In genomic region chr10:117078284-117078683, GRCm38 (mm10) we compare ENCODE assay signal across 10 mouse cellular contexts. TPM values are rescaled to one million over a fixed set of nuclear protein-coding genes. Genes with fewer than 3 reads are reported as not detected.
DNase-seq lines count a peak whose midpoint lies in the region; ATAC-seq and TF ChIP-seq lines count a peak whose summit lies in the region.
"Had no signal": no experiment of that assay in that cellular context is flagged by ENCODE, and none has a peak within 500 bp of the region (broad histone marks: within the 10 kb centered on the region; RNA-seq: fewer than 3 reads in every experiment).

No protein-coding gene starts in this region.

- no peaks in the 10 kb centered on the region for H3K27me3 ChIP-seq in heart, embryonic 12.5 days (replicated peaks)
- no peaks in the 10 kb centered on the region for H3K27me3 ChIP-seq in CH12.LX (replicated peaks)
- H3K27me3 ChIP-seq in kidney, embryonic 16.5 days (ENCODE audit: insufficient read depth, low read length), result no peaks in the 10 kb centered on the region
- H3K27me3 ChIP-seq: embryonic facial prominence, embryonic 13.5 days; neural tube, embryonic 12.5 days had no signal

- no peaks in the 10 kb centered on the region for H3K9me3 ChIP-seq in heart, embryonic 12.5 days (replicated peaks)
- H3K9me3 ChIP-seq in CH12.LX (replicated peaks; ENCODE audit: low read length), result no peaks in the 10 kb centered on the region
- no peaks in the 10 kb centered on the region for H3K9me3 ChIP-seq in kidney, embryonic 16.5 days (ENCODE audit: low read length)
- H3K9me3 ChIP-seq: embryonic facial prominence, embryonic 13.5 days; neural tube, embryonic 12.5 days had no signal

- no peak overlapping the region for H3K4me2 ChIP-seq in heart, embryonic 12.5 days
- H3K4me2 ChIP-seq in CH12.LX (ENCODE audit: insufficient read depth, low read depth, poor library complexity, severe bottlenecking), result no peak overlapping the region
- H3K4me2 ChIP-seq in kidney, embryonic 16.5 days (replicated peaks; ENCODE audit: low read depth, low read length), result no peak overlapping the region
- H3K4me2 ChIP-seq: embryonic facial prominence, embryonic 13.5 days; neural tube, embryonic 12.5 days had no signal

- in situ Hi-C loops in CH12.LX (cut with MboI; ENCODE audit: low pct_ligation_motif_present, low pct_unique_long_range_greater_than_20kb, low sequenced_read_pairs), result no loop called here

- peak; percentile 49 to 75 for TF ChIP-seq CTCF in CH12.LX (conservative IDR thresholded peaks at IDR 0.05 in 1 of 2, IDR thresholded peaks at IDR 0.05 in 1 of 2; ENCODE audit: low read depth in 2 of 2, low read length in 2 of 2)
- TF ChIP-seq CTCF in bone marrow, adult 2 months (IDR thresholded peaks at IDR 0.05; ENCODE audit: control insufficient read depth, insufficient read depth, low read length), result peak; percentile 81

- no peak overlapping the region for H3K27ac ChIP-seq in heart, embryonic 12.5 days (ENCODE audit: poor library complexity, severe bottlenecking)
- H3K27ac ChIP-seq in CH12.LX (ENCODE audit: insufficient read depth, low read depth), result no peak overlapping the region
- 0 out of 2 replicates have a peak overlapping the region, but pooled peaks have one; percentile 8 for H3K27ac ChIP-seq in bone marrow, adult 2 months (ENCODE audit: control insufficient read depth, insufficient read depth, low read depth, low read length, poor library complexity)
- H3K27ac ChIP-seq in kidney, embryonic 16.5 days (ENCODE audit: low read length), result no peak overlapping the region
- H3K27ac ChIP-seq: embryonic facial prominence, embryonic 13.5 days; neural tube, embryonic 12.5 days had no signal

- TF ChIP-seq RAD21 in CH12.LX (IDR thresholded peaks at IDR 0.05; ENCODE audit: low read depth, low read length), result peak; percentile 28

- H3K79me2 ChIP-seq in CH12.LX (replicated peaks; ENCODE audit: control insufficient read depth, extremely low read depth, insufficient read depth, poor library complexity, severe bottlenecking), result no peaks in the 10 kb centered on the region

- no peak overlapping the region for H3K9ac ChIP-seq in heart, embryonic 12.5 days
- H3K9ac ChIP-seq in CH12.LX (ENCODE audit: insufficient read depth, low read depth), result no peak overlapping the region
- no peak overlapping the region for H3K9ac ChIP-seq in kidney, embryonic 16.5 days (replicated peaks; ENCODE audit: low read length)
- H3K9ac ChIP-seq: embryonic facial prominence, embryonic 13.5 days; neural tube, embryonic 12.5 days had no signal

- peaks cover 67% of the 10 kb centered on the region for H3K36me3 ChIP-seq in heart, embryonic 12.5 days
- H3K36me3 ChIP-seq in CH12.LX (replicated peaks in 1 of 2; ENCODE audit: control insufficient read depth in 1 of 2, insufficient read depth in 1 of 2, low read length in 1 of 2), result peaks cover 46 to 66% of the 10 kb centered on the region in 2 experiments
- H3K36me3 ChIP-seq in kidney, embryonic 16.5 days (ENCODE audit: insufficient read depth, low read length), result peaks cover 52% of the 10 kb centered on the region

- dilution Hi-C loops in CH12.LX (cut with MboI; ENCODE audit: extremely low pct_ligation_motif_present, extremely low pct_unique_long_range_greater_than_20kb, low sequenced_read_pairs), result no loop called here

- 74% methylated on average over 6 of the region's 6 CpGs for WGBS in heart, embryonic 12.5 days
- WGBS in bone marrow, adult 2 months, result 60% methylated on average over 6 of the region's 6 CpGs
- WGBS in kidney, embryonic 16.5 days, result 70% methylated on average over 6 of the region's 6 CpGs

- no peak overlapping the region for H3K4me3 ChIP-seq in heart, embryonic 12.5 days
- no peak overlapping the region for H3K4me3 ChIP-seq in CH12.LX (replicated peaks in 1 of 3; ENCODE audit: low read depth in 2 of 3, low read length in 2 of 3, poor library complexity in 1 of 3)
- H3K4me3 ChIP-seq in bone marrow, adult 2 months (replicated peaks; ENCODE audit: control insufficient read depth, low read depth, low read length), result no peak overlapping the region
- no peak overlapping the region for H3K4me3 ChIP-seq in kidney, embryonic 16.5 days (ENCODE audit: low read length)
- H3K4me3 ChIP-seq: embryonic facial prominence, embryonic 13.5 days; neural tube, embryonic 12.5 days had no signal

- no peak for TF ChIP-seq POLR2A in CH12.LX (IDR thresholded peaks at IDR 0.05; ENCODE audit: low read depth, low read length)
- no peak for TF ChIP-seq POLR2A in bone marrow, adult 2 months (IDR thresholded peaks at IDR 0.05; ENCODE audit: borderline replicate concordance, control insufficient read depth, low read depth, low read length)

- no peak for DNase-seq in heart, adult 8-10 months (ENCODE audit: low spot score)
- DNase-seq in CH12.LX (ENCODE audit: extremely low read depth), result peak; percentile 68
- DNase-seq in right cerebral cortex, postnatal 14 days, result no peak
- DNase-seq in yolk sac, embryonic 10.5 days (ENCODE audit: low spot score), result no peak

- TF ChIP-seq EP300 in CH12.LX (IDR thresholded peaks at IDR 0.05; ENCODE audit: low read length), result no peak

- ATAC-seq in heart, embryonic 12.5 days (ENCODE audit: insufficient number of reproducible peaks, low FRiP score), result 0 out of 2 replicates have a peak, but pooled peaks have one; percentile 60
- ATAC-seq in kidney, embryonic 16.5 days (ENCODE audit: low FRiP score, low TSS enrichment), result peak; percentile 54; the same call in 1 of the 2 replicates
- ATAC-seq in megakaryocyte progenitor cell, adult 5-6 weeks (replicated peaks; ENCODE audit: poor library complexity), result peak; percentile 100

- H3K4me1 ChIP-seq in heart, embryonic 12.5 days (replicated peaks), result peaks cover 15% of the 10 kb centered on the region
- H3K4me1 ChIP-seq in CH12.LX (ENCODE audit: control insufficient read depth in 1 of 2, insufficient read depth in 2 of 2), result peaks cover 3 to 16% of the 10 kb centered on the region in 2 experiments
- H3K4me1 ChIP-seq in bone marrow, adult 2 months (ENCODE audit: control insufficient read depth, insufficient read depth, low read length), result no peaks in the 10 kb centered on the region; the same call in none of the 2 replicates
- H3K4me1 ChIP-seq in kidney, embryonic 16.5 days (ENCODE audit: insufficient read depth, low read length), result no peaks in the 10 kb centered on the region
- H3K4me1 ChIP-seq: embryonic facial prominence, embryonic 13.5 days; neural tube, embryonic 12.5 days had no signal

TF ChIP-seq in CH12.LX, 34 proteins besides CTCF, POLR2A, EP300 and RAD21:
- TF ChIP-seq ETS1 (conservative IDR thresholded peaks at IDR 0.05; ENCODE audit: low read depth, low read length), result no peak
- no peak for TF ChIP-seq NRF1 (IDR thresholded peaks at IDR 0.05; ENCODE audit: low read depth, low read length)
- TF ChIP-seq ZKSCAN1 (IDR thresholded peaks at IDR 0.05; ENCODE audit: borderline replicate concordance, low read depth, low read length), result no peak
- peak; percentile 58; the same call in 1 of the 2 replicates for TF ChIP-seq MAX (IDR thresholded peaks at IDR 0.05; ENCODE audit: low read length)
- TF ChIP-seq PAX5 (IDR thresholded peaks at IDR 0.05; ENCODE audit: low read length), result no peak
- peak; percentile 78 for TF ChIP-seq MXI1 (IDR thresholded peaks at IDR 0.05; ENCODE audit: low read depth, low read length)
- TF ChIP-seq ZC3H11A (IDR thresholded peaks at IDR 0.05; ENCODE audit: low read depth, low read length), result no peak
- no peak for TF ChIP-seq GABPA (IDR thresholded peaks at IDR 0.05; ENCODE audit: insufficient replicate concordance, low read depth, low read length)
- TF ChIP-seq SIN3A (IDR thresholded peaks at IDR 0.05; ENCODE audit: low read length), result peak; percentile 45; the same call in 1 of the 2 replicates
- TF ChIP-seq MYC (IDR thresholded peaks at IDR 0.05; ENCODE audit: low read depth, low read length), result peak; percentile 91
- peak; percentile 36 for TF ChIP-seq SMC3 (IDR thresholded peaks at IDR 0.05; ENCODE audit: low read depth, low read length)

RNA-seq across cellular contexts. Expression of gene Cct2, which starts 14.7 kb away (rescaled TPM):
- 171 and 182 TPM in 2 replicates for polyA plus RNA-seq in heart, embryonic 12.5 days (2016; fragmentation: Nextera tagmentation; extraction: Ambion mirVana)
- 100 to 1,000 TPM; 108 to 128 (median 121) TPM for total RNA-seq in heart, adult 8-10 months (2022)
- total RNA-seq in CH12.LX (2012; rRNA removed), result 448 and 469 TPM in 2 replicates
- total RNA-seq in CH12.LX (2014; rRNA removed), result 901 and 1,012 TPM in 2 replicates
- 723 and 889 TPM in 2 replicates for polyA plus RNA-seq in CH12.LX (2012; ENCODE audit: insufficient read length, low read depth)
- 70.5 and 126 TPM in 2 replicates for polyA plus RNA-seq in bone marrow, adult 2 months (2011; ENCODE audit: insufficient read depth, insufficient read length, low replicate concordance, missing spikeins)
- 266 and 271 TPM in 2 replicates for polyA plus RNA-seq in kidney, embryonic 16.5 days (2015; fragmentation: Nextera tagmentation; extraction: Ambion mirVana)
- 627 and 662 TPM in 2 replicates for total RNA-seq in megakaryocyte progenitor cell, adult 5-6 weeks (2015)
- 516 and 565 TPM in 2 replicates for total RNA-seq in megakaryocyte progenitor cell, adult 5-6 weeks (2017)

RNA-seq across cellular contexts. Expression of gene Lrrc10, which starts 33.1 kb away (rescaled TPM):
- polyA plus RNA-seq in heart, embryonic 12.5 days (2016; fragmentation: Nextera tagmentation; extraction: Ambion mirVana), result 52.9 and 57.4 TPM in 2 replicates
- total RNA-seq in heart, adult 8-10 months (2022), result 100 to 1,000 TPM; 159 to 208 (median 180) TPM
- total RNA-seq in CH12.LX (2012; rRNA removed), result not detected in 2 replicates
- not detected in 2 replicates for total RNA-seq in CH12.LX (2014; rRNA removed)
- polyA plus RNA-seq in CH12.LX (2012; ENCODE audit: insufficient read length, low read depth), result not detected in 2 replicates
- not detected in 2 replicates for polyA plus RNA-seq in bone marrow, adult 2 months (2011; ENCODE audit: insufficient read depth, insufficient read length, low replicate concordance, missing spikeins)
- polyA plus RNA-seq in kidney, embryonic 16.5 days (2015; fragmentation: Nextera tagmentation; extraction: Ambion mirVana), result not detected in 2 replicates
- not detected in 2 replicates for total RNA-seq in megakaryocyte progenitor cell, adult 5-6 weeks (2015)
- not detected in 2 replicates for total RNA-seq in megakaryocyte progenitor cell, adult 5-6 weeks (2017)
- polyA plus RNA-seq: embryonic facial prominence, embryonic 13.5 days; neural tube, embryonic 12.5 days had no signal

Comparison
In these comparisons a context has a peak if more than half of its experiments do, and no peak if none do; other contexts are left out.
1. RNA of gene Lrrc10, which starts 33.1 kb away (polyA plus RNA-seq): 52.9 to 57.4 TPM in heart, embryonic 12.5 days; not detected in CH12.LX, not detected in bone marrow, adult 2 months and not detected in kidney, embryonic 16.5 days; every median in the first group is over 10 times any median in the second.
2. Peak in every context shown above with its lines, with median percentiles within 50 percentile points of each other: ATAC-seq.